Mouse (Mus musculus): ENCODE data around the gene Islr2.

DNA sequence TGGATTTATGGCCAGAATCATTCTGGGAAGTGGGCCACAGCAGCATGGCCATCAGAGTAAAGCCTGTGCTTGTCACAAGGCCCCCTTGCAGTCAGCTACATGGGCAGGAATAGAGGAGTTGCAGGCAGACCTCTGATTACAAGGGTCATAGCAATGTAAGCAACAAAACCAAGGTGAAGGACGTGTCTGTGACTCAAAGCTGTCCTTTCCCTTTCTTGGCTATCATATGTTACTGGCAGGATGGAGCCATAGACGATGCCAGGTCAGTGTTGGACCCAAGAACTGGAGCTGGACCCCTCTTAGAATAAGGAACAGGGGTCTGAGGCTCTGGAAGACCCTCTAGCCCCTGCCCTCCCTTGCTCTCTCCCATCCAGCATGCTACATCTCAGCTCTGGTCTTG, 55.3 kb downstream of the Islr2 start:
- TF ChIP-seq CTCF (IDR thresholded peaks at IDR 0.05; ENCODE audit: extremely low read depth, insufficient read depth, insufficient read length, insufficient replicate concordance) (no peak), POLR2A (IDR thresholded peaks at IDR 0.05; ENCODE audit: low read depth, low read length) (no peak)
